Mouse (Mus musculus): ENCODE measurements at regions not wholly inside any gene's neighbourhood (a gene's known extent, or its start where the extent isn't known, plus 50 kb on each side); places are given as distances from the start of the nearest gene placed in this dataset.
A peak's percentile ranks its signal among the peaks of the same experiment; 100 is the strongest.

DNA sequence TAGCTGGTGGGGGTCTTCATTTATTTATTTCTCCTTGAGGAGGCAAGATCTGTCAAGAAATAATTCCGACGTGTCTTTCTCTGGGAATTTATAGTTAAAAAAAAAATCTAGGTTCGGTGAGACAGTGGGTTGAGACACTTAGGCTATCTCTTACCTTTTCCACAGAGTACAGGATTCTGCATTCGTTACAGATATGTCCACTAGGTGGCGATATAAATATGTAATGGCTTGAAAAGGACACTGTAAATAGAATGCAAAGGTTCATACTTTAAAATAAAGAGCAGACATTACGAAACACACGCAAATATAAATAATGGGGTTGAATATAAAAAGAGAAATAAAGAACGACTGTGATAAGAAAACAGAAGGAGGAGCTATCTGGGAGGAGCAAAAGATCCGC, 517.5 kb downstream of the Cps1 start:
- TF ChIP-seq CTCF (IDR thresholded peaks at IDR 0.05; ENCODE audit: borderline replicate concordance, insufficient read depth, low read depth, low read length) (peak; percentile 59; the same call in 1 of the 2 replicates), POLR2A (IDR thresholded peaks at IDR 0.05; ENCODE audit: borderline replicate concordance, insufficient read depth, low read length) (no peak)
